Mouse (Mus musculus) midbrain, embryonic 10.5 days (tissue): ENCODE results near the gene Gm10647. TPM values are rescaled to one million over a fixed set of nuclear protein-coding genes. Genes with fewer than 3 reads are reported as not detected.
"Not testable (repeated sequence)": the region's sequence is repeated elsewhere in the genome, so short reads cannot be mapped to it uniquely, and the experiment has no call there.

Source experiments
- DNase-seq: peaks from one replicate; pipeline ENCODE4 v3.0.0-alpha.2; 2017; ENCODE audit warnings: low spot score
- H3K27ac ChIP-seq: fragments of 300-500 bp; sonication (generic); replicated peaks from 2 replicates; pipeline ENCODE4 v1.5.1; 2016; ENCODE audit warnings: mild to moderate bottlenecking
- H3K27me3 ChIP-seq: fragments of 300-500 bp; sonication (generic); 2 replicates; pipeline ENCODE4 v1.6.1; 2016; ENCODE audit warnings: low read depth, mild to moderate bottlenecking; ENCODE audit not compliant: poor library complexity, severe bottlenecking
- H3K36me3 ChIP-seq: fragments of 300-500 bp; sonication (generic); 2 replicates; pipeline ENCODE4 v1.6.1; 2016; ENCODE audit warnings: mild to moderate bottlenecking, moderate library complexity
- H3K4me1 ChIP-seq: fragments of 300-500 bp; sonication (generic); 2 replicates; pipeline ENCODE4 v1.6.1; 2016
- H3K4me3 ChIP-seq: fragments of 300-500 bp; sonication (generic); 2 replicates; pipeline ENCODE4 v1.5.1; 2016; ENCODE audit warnings: mild to moderate bottlenecking, moderate library complexity
- H3K9me3 ChIP-seq: fragments of 300-500 bp; sonication (generic); replicated peaks from 2 replicates; pipeline ENCODE4 v1.6.1; 2016; ENCODE audit warnings: mild to moderate bottlenecking
- WGBS: fragments of 180-500 bp; shearing (Covaris S2); methylation state at CpG from one replicate; pipeline ENCODE4 v1.1.7; 2016; 5-methylcytosine and 5-hydroxymethylcytosine counted together
- polyA plus RNA-seq: library from polyadenylated mRNA; unstranded; fragments of >200 nt; fragmentation: Nextera tagmentation; extraction: Ambion mirVana; gene quantifications from 2 replicates; pipeline ENCODE4 v1.2.1, GENCODE M21; 2016

Gene Gm10647
- polyA plus RNA-seq, result 0.28 and 0.40 TPM in 2 replicates

GRCm38 (mm10) chr9:66796739-66797138 is at the start of gene Gm10647:
Gm10647 (plus strand) TSS chr9:66797039.
- Histone ChIP-seq H3K36me3 (no peaks in the 10 kb centered on the region), H3K4me3 (peak within 1 kb of the TSS; percentile 76), H3K27ac (peak within 1 kb of the TSS; percentile 95), H3K27me3 (peaks cover 8% of the 10 kb centered on the region), H3K4me1 (peaks cover 24% of the 10 kb centered on the region), H3K9me3 (no peaks in the 10 kb centered on the region)
- DNase-seq, result no peak
- 84% methylated on average over 5 of the region's 5 CpGs for WGBS

- H3K27ac ChIP-seq, result no peak overlapping the region
- 92% methylated on average over 15 of the region's 15 CpGs for WGBS
- no peaks in the 10 kb centered on the region for H3K4me1 ChIP-seq
- H3K9me3 ChIP-seq, result no peaks in the 10 kb centered on the region
- no peaks in the 10 kb centered on the region for H3K27me3 ChIP-seq
- DNase-seq, result no peak
- no peak overlapping the region for H3K4me3 ChIP-seq
- no peaks in the 10 kb centered on the region for H3K36me3 ChIP-seq
Measured at GRCm38 (mm10) chr9:66748390-66748789, 48.4 kb upstream of the Gm10647 start.

- Histone ChIP-seq H3K27ac (no peak overlapping the region), H3K4me3 (no peak overlapping the region), H3K27me3 (no peaks in the 10 kb centered on the region), H3K36me3 (no peaks in the 10 kb centered on the region), H3K4me1 (no peaks in the 10 kb centered on the region), H3K9me3 (no peaks in the 10 kb centered on the region)
- DNase-seq, result no peak
- 91% methylated on average over 6 of the region's 6 CpGs for WGBS
Measured at GRCm38 (mm10) chr9:66752849-66753248, 44.0 kb upstream of the Gm10647 start.

GRCm38 (mm10) chr9:66760991-66761390 is 35.8 kb upstream of the Gm10647 start:
- Histone ChIP-seq H3K27me3 (no peaks in the 10 kb centered on the region), H3K36me3 (no peaks in the 10 kb centered on the region), H3K4me3 (no peak overlapping the region), H3K4me1 (no peaks in the 10 kb centered on the region), H3K9me3 (no peaks in the 10 kb centered on the region), H3K27ac (no peak overlapping the region)
- DNase-seq, result no peak
- 71% methylated on average over 1 of the region's 1 CpGs for WGBS

- Histone ChIP-seq H3K36me3 (no peaks in the 10 kb centered on the region), H3K9me3 (no peaks in the 10 kb centered on the region), H3K27ac (no peak overlapping the region), H3K4me1 (no peaks in the 10 kb centered on the region), H3K27me3 (no peaks in the 10 kb centered on the region), H3K4me3 (no peak overlapping the region)
- 91% methylated on average over 1 of the region's 1 CpGs for WGBS
- DNase-seq, result no peak
Measured at GRCm38 (mm10) chr9:66768721-66769120, 28.1 kb upstream of the Gm10647 start.

GRCm38 (mm10) chr9:66769275-66769674 is 27.6 kb upstream of the Gm10647 start:
- H3K27ac ChIP-seq, result no peak overlapping the region
- WGBS, result 92% methylated on average over 3 of the region's 3 CpGs
- H3K27me3 ChIP-seq, result no peaks in the 10 kb centered on the region
- H3K4me1 ChIP-seq, result no peaks in the 10 kb centered on the region
- no peaks in the 10 kb centered on the region for H3K9me3 ChIP-seq
- H3K4me3 ChIP-seq, result no peak overlapping the region
- DNase-seq, result no peak
- H3K36me3 ChIP-seq, result no peaks in the 10 kb centered on the region

- Histone ChIP-seq H3K9me3 (no peaks in the 10 kb centered on the region), H3K27ac (no peak overlapping the region), H3K27me3 (no peaks in the 10 kb centered on the region), H3K4me3 (no peak overlapping the region), H3K4me1 (no peaks in the 10 kb centered on the region), H3K36me3 (no peaks in the 10 kb centered on the region)
- no peak for DNase-seq
Measured at GRCm38 (mm10) chr9:66770701-66771100, 26.1 kb upstream of the Gm10647 start.

- H3K4me1 ChIP-seq, H3K9me3 ChIP-seq, H3K4me3 ChIP-seq, H3K27me3 ChIP-seq, H3K36me3 ChIP-seq, H3K27ac ChIP-seq, DNase-seq: not testable (repeated sequence)
- WGBS, result 88% methylated on average over 1 of the region's 3 CpGs
Measured at GRCm38 (mm10) chr9:66784552-66784951, 12.3 kb upstream of the Gm10647 start.

- H3K27me3 ChIP-seq, result no peaks in the 10 kb centered on the region
- H3K4me1 ChIP-seq, result no peaks in the 10 kb centered on the region
- H3K4me3 ChIP-seq, result no peak overlapping the region
- DNase-seq, result no peak
- no peaks in the 10 kb centered on the region for H3K9me3 ChIP-seq
- 16% methylated on average over 2 of the region's 2 CpGs for WGBS
- H3K36me3 ChIP-seq, result peaks cover 13% of the 10 kb centered on the region
- no peak overlapping the region for H3K27ac ChIP-seq
Measured at GRCm38 (mm10) chr9:66787821-66788220, 9.0 kb upstream of the Gm10647 start.

- H3K27me3 ChIP-seq, result peaks cover 4% of the 10 kb centered on the region
- H3K4me1 ChIP-seq, result peaks cover 23% of the 10 kb centered on the region
- 2% methylated on average over 43 of the region's 43 CpGs for WGBS
- peak overlapping the region; percentile 76 for H3K4me3 ChIP-seq
- H3K36me3 ChIP-seq, result peaks cover 7% of the 10 kb centered on the region
- DNase-seq, result no peak
- H3K27ac ChIP-seq, result peak overlapping the region; percentile 95
- H3K9me3 ChIP-seq, result no peaks in the 10 kb centered on the region
Measured at GRCm38 (mm10) chr9:66794629-66795463, 2.0 kb upstream of the Gm10647 start.

GRCm38 (mm10) chr9:66795464-66796324 is 1.1 kb upstream of the Gm10647 start, which contains the start of gene Aph1b:
Aph1b (minus strand) TSS chr9:66795490.
- no peaks in the 10 kb centered on the region for H3K36me3 ChIP-seq
- H3K27ac ChIP-seq, result peak within 1 kb of the TSS; percentile 95
- WGBS, result under 1% methylated on average over 42 of the region's 42 CpGs
- peaks cover 23% of the 10 kb centered on the region for H3K4me1 ChIP-seq
- H3K4me3 ChIP-seq, result peak within 1 kb of the TSS; percentile 76
- no peaks in the 10 kb centered on the region for H3K9me3 ChIP-seq
- H3K27me3 ChIP-seq, result peaks cover 4% of the 10 kb centered on the region
- DNase-seq, result peak; percentile 98

GRCm38 (mm10) chr9:66801947-66802346 is 5.1 kb downstream of the Gm10647 start:
- H3K27ac ChIP-seq, result no peak overlapping the region
- no peaks in the 10 kb centered on the region for H3K9me3 ChIP-seq
- no peak overlapping the region for H3K4me3 ChIP-seq
- peaks cover 48% of the 10 kb centered on the region for H3K27me3 ChIP-seq
- peaks cover 10% of the 10 kb centered on the region; the same call in 1 of the 2 replicates for H3K4me1 ChIP-seq
- no peaks in the 10 kb centered on the region for H3K36me3 ChIP-seq
- DNase-seq, result no peak
- 51% methylated on average over 12 of the region's 12 CpGs for WGBS

- H3K27ac ChIP-seq, result peak overlapping the region; percentile 65; the same call in 1 of the 2 replicates
- WGBS, result under 1% methylated on average over 31 of the region's 37 CpGs
Measured at GRCm38 (mm10) chr9:66805951-66806350, 9.1 kb downstream of the Gm10647 start.

More at GRCm38 (mm10) chr9:66805951-66806350, 9.1 kb downstream of the Gm10647 start:
- peak; percentile 55 for DNase-seq
- not testable (repeated sequence) for H3K36me3 ChIP-seq, H3K9me3 ChIP-seq, H3K4me1 ChIP-seq
- peak overlapping the region; percentile 47 for H3K4me3 ChIP-seq
- H3K27me3 ChIP-seq, result peaks cover 59% of the 10 kb centered on the region
